Mouse (Mus musculus): ENCODE results near the gene Nop53. TPM values are rescaled to one million over a fixed set of nuclear protein-coding genes. Genes with fewer than 3 reads are reported as not detected.

The Nop53 gene
- polyA plus RNA-seq, 1 experiment from 2014 or later: 139 TPM

DNA sequence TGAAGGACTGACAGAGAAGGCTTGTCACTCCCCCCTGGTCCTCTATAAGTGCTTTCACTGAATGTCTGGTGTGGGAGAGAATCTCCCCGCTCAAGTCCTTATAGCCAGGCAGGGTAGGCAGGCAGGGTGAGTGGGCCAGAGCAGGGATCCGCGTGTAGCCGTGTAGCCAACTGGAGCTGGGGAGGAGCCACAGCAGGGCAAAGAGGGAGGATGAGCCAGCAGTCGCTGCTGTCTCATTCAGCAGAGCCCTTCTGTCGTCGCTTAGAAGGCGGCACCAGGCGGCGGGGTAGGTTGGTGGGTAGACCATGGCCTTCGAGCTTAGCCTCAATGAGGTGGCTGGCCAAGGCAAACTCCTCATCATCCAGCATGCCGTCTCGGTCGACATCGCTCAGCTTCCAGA lies 4.1 kb upstream of the Nop53 start:
- Histone ChIP-seq H3K9ac (replicated peaks; ENCODE audit: low read depth, low read length) (no peak overlapping the region), H3K36me3 (ENCODE audit: control insufficient read depth, insufficient read depth) (no peaks in the 10 kb centered on the region), H3K9me3 (ENCODE audit: control insufficient read depth, low read length) (no peaks in the 10 kb centered on the region), H3K4me3 (replicated peaks; ENCODE audit: low read length) (no peak overlapping the region), H3K4me1 (replicated peaks; ENCODE audit: control insufficient read depth, insufficient read depth, low read length) (peaks cover 11% of the 10 kb centered on the region), H3K27ac (ENCODE audit: low read length) (no peak overlapping the region), H3K27me3 (replicated peaks; ENCODE audit: control insufficient read depth, insufficient read depth, low read length) (no peaks in the 10 kb centered on the region), H3K4me2 (ENCODE audit: low read length) (no peak overlapping the region)
- no peak for ATAC-seq
- 87% methylated on average over 15 of the region's 15 CpGs for WGBS

DNA sequence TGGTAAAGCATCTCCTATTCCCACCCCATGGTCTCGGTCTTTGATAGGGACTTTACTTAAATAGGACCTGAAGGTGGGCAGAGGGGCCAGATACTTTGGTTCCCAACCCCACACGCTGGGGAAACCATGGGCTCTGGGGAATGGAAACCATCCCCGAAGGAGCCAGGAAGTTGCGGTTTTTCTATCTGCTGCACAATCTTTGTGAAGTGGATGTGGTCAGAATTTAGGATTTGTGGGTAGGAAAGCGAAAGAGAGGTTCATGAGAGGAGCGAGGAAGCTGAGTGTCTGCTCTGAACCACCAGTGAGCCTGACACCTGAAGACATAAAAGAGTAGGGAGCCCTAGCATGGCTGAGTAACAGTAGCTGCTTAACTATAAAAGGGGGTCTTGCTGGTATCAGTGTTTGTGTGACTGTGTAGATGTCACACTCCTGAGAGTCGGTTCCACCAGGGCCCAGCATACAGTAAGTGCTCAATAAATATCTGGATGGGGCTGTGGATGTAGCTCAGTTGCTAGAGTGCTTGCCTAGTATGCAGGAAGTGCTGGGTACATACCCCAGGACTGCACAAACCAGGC lies 3.4 kb upstream of the Nop53 start:
- Histone ChIP-seq H3K27me3 (replicated peaks; ENCODE audit: control insufficient read depth, insufficient read depth, low read length) (no peaks in the 10 kb centered on the region), H3K9me3 (ENCODE audit: control insufficient read depth, low read length) (no peaks in the 10 kb centered on the region), H3K4me3 (replicated peaks; ENCODE audit: low read length) (no peak overlapping the region), H3K4me1 (replicated peaks; ENCODE audit: control insufficient read depth, insufficient read depth, low read length) (peaks cover 18% of the 10 kb centered on the region), H3K9ac (replicated peaks; ENCODE audit: low read depth, low read length) (no peak overlapping the region), H3K36me3 (ENCODE audit: control insufficient read depth, insufficient read depth) (no peaks in the 10 kb centered on the region), H3K4me2 (ENCODE audit: low read length) (no peak overlapping the region), H3K27ac (ENCODE audit: low read length) (no peak overlapping the region)
- WGBS: 90% methylated on average over 7 of the region's 7 CpGs
- ATAC-seq: no peak

DNA sequence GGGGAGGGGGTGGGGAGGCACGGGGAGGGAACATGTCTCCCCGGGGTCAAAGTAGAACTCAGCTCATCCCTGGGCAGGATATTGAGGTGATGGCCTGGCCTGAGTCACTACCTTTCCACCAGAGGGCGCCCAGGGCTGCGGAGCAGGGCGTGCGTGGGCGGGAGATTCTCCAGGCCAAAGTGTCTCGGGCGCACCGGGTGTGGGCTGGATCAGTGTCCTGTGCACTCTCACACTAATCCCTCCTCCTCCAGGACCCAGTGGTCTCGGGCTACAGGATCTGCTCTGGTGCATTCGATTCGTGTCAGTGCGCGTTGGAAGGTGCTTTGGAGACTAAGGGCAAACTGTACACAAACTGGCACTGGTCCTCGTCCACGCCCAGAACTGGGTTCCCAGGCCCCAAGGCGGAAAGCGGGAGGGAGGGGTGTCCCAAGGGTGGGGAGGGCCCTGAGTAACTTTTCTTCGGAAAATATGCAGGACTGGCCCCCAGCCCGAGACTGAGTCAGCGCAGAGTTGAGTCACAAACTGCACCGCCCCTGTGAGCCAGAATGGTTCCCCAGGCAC lies 2.6 kb upstream of the Nop53 start:
- H3K4me3 ChIP-seq (replicated peaks; ENCODE audit: low read length): no peak overlapping the region
- ATAC-seq: no peak
- H3K27me3 ChIP-seq (replicated peaks; ENCODE audit: control insufficient read depth, insufficient read depth, low read length): no peaks in the 10 kb centered on the region
- peak overlapping the region; percentile 20 for H3K4me2 ChIP-seq (ENCODE audit: low read length)
- peak overlapping the region; percentile 7; the same call in 1 of the 2 replicates for H3K9ac ChIP-seq (replicated peaks; ENCODE audit: low read depth, low read length)
- peaks cover 21% of the 10 kb centered on the region for H3K4me1 ChIP-seq (replicated peaks; ENCODE audit: control insufficient read depth, insufficient read depth, low read length)
- H3K36me3 ChIP-seq (ENCODE audit: control insufficient read depth, insufficient read depth): peaks cover 4% of the 10 kb centered on the region
- no peaks in the 10 kb centered on the region for H3K9me3 ChIP-seq (ENCODE audit: control insufficient read depth, low read length)
- H3K27ac ChIP-seq (ENCODE audit: low read length): no peak overlapping the region
- WGBS: 5% methylated on average over 23 of the region's 23 CpGs

DNA sequence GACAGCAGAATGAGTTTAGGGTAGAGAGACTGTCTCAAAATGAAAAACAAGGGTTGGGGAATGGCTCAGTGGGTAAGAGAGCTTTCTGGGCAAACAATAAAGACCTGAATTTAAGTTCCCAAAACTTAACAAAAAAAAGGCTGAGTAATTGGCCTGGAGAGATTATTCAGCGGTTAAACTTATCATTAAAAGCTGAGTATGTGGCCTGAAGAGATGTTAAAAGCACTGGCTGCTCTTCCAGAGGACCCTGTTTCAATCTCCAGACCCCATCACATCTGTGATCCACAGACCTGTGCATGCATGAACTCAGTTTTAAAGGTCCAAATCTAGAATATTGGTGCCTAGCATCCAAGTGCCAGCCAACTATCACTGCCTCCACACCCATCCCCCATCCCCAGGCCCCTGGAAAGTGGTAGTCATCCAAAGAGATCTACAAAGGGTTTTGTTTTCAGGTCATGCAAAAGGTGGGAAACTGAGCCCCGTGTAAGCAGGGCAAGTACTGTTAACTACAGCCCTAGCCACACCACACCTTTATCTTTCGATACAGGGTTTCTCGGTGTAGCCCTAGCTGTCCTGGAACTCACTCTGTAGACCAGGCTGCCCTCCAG lies 1.9 kb upstream of the Nop53 start:
- Histone ChIP-seq H3K4me1 (replicated peaks; ENCODE audit: control insufficient read depth, insufficient read depth, low read length) (peaks cover 22% of the 10 kb centered on the region), H3K27me3 (replicated peaks; ENCODE audit: control insufficient read depth, insufficient read depth, low read length) (no peaks in the 10 kb centered on the region), H3K9ac (replicated peaks; ENCODE audit: low read depth, low read length) (no peak overlapping the region), H3K27ac (ENCODE audit: low read length) (no peak overlapping the region), H3K4me2 (ENCODE audit: low read length) (no peak overlapping the region), H3K9me3 (ENCODE audit: control insufficient read depth, low read length) (no peaks in the 10 kb centered on the region), H3K4me3 (replicated peaks; ENCODE audit: low read length) (no peak overlapping the region), H3K36me3 (ENCODE audit: control insufficient read depth, insufficient read depth) (peaks cover 7% of the 10 kb centered on the region)
- ATAC-seq: no peak
- WGBS: 48% methylated on average over 4 of the region's 4 CpGs

DNA sequence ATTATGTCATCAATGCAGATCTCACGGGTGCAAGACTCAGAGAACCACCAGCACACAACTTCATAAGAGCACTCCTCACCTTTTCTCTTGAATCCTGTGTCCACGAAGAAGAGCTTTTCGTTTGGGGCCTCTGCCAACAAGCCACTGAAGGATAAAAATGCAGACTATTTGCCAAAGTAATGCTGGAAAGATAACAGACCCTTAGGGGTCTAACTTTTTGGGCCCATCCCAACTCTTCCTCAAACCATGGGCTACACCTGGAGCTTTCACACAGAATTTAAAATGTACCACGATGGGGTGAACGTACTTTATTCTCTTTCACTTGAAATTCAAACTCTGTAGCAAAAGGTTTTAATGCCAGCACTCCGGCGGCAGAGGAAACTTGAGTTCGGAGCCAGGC lies 663 bp downstream of the Nop53 start:
- H3K9me3 ChIP-seq (ENCODE audit: control insufficient read depth, low read length): no peaks in the 10 kb centered on the region
- peaks cover 22% of the 10 kb centered on the region for H3K4me1 ChIP-seq (replicated peaks; ENCODE audit: control insufficient read depth, insufficient read depth, low read length)
- peak overlapping the region; percentile 76 for H3K4me2 ChIP-seq (ENCODE audit: low read length)
- ATAC-seq: no peak
- H3K27ac ChIP-seq (ENCODE audit: low read length): peak overlapping the region; percentile 94
- H3K27me3 ChIP-seq (replicated peaks; ENCODE audit: control insufficient read depth, insufficient read depth, low read length): no peaks in the 10 kb centered on the region
- H3K9ac ChIP-seq (replicated peaks; ENCODE audit: low read depth, low read length): peak overlapping the region; percentile 66
- H3K36me3 ChIP-seq (ENCODE audit: control insufficient read depth, insufficient read depth): peaks cover 29% of the 10 kb centered on the region
- 5% methylated on average over 8 of the region's 8 CpGs for WGBS
- H3K4me3 ChIP-seq (replicated peaks; ENCODE audit: low read length): peak overlapping the region; percentile 62

DNA sequence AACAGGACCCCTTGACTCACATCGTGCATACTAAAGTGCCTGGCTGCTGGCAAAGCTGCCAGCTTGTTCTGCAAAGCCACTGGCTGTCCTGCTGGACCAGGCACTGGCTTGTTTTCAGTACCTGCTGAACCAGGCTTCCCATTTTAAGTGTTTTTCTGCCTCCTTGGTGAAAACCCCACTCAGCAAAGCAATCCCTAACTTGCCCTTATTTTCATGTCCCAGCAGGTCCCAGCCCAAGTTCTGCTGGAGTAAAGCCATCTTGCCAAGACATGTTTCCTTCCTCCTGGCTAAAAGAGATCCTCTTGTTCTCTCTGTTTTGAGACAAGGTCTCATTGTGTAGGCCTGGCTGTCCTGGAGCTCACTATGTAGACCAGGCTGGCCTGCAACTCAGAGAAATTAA lies 1.6 kb downstream of the Nop53 start:
- no peak overlapping the region for H3K9ac ChIP-seq (replicated peaks; ENCODE audit: low read depth, low read length)
- no peak overlapping the region for H3K4me3 ChIP-seq (replicated peaks; ENCODE audit: low read length)
- H3K4me2 ChIP-seq (ENCODE audit: low read length): no peak overlapping the region

DNA sequence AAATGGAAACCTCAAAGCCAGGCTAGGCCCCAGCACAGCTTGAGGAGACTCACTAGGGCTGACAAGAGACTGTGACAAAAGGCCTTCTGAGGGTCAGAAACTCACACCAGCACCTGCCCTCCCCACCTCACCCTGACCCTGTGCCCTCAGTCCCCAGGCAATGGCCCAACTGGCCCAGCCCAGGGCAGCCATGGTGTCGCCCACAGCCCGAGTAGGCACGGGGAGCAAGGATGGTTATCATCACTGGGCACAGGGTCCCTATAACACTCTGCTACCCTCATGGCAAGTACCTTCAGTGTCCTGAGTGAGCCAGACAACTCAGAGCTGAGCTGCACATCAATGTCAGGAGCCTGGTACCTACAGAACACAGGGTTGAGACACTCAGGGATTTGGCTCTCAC lies 7.3 kb downstream of the Nop53 start:
- 91% methylated on average over 3 of the region's 3 CpGs for WGBS
- Histone ChIP-seq H3K36me3 (ENCODE audit: control insufficient read depth, insufficient read depth) (peaks cover 78% of the 10 kb centered on the region), H3K4me3 (replicated peaks; ENCODE audit: low read length) (no peak overlapping the region), H3K9me3 (ENCODE audit: control insufficient read depth, low read length) (peaks cover 3% of the 10 kb centered on the region; the same call in 1 of the 2 replicates), H3K4me2 (ENCODE audit: low read length) (no peak overlapping the region), H3K9ac (replicated peaks; ENCODE audit: low read depth, low read length) (no peak overlapping the region), H3K4me1 (replicated peaks; ENCODE audit: control insufficient read depth, insufficient read depth, low read length) (peaks cover 3% of the 10 kb centered on the region; the same call in 1 of the 2 replicates), H3K27ac (ENCODE audit: low read length) (no peak overlapping the region), H3K27me3 (replicated peaks; ENCODE audit: control insufficient read depth, insufficient read depth, low read length) (no peaks in the 10 kb centered on the region)
- no peak for ATAC-seq

More for the DNA sequence above, 1.6 kb downstream of the Nop53 start:
- no peaks in the 10 kb centered on the region for H3K27me3 ChIP-seq (replicated peaks; ENCODE audit: control insufficient read depth, insufficient read depth, low read length)
- no peaks in the 10 kb centered on the region for H3K9me3 ChIP-seq (ENCODE audit: control insufficient read depth, low read length)
- ATAC-seq: no peak
- peaks cover 36% of the 10 kb centered on the region for H3K36me3 ChIP-seq (ENCODE audit: control insufficient read depth, insufficient read depth)
- peaks cover 22% of the 10 kb centered on the region for H3K4me1 ChIP-seq (replicated peaks; ENCODE audit: control insufficient read depth, insufficient read depth, low read length)
- WGBS: 100% methylated on average over 1 of the region's 1 CpGs
- H3K27ac ChIP-seq (ENCODE audit: low read length): no peak overlapping the region

DNA sequence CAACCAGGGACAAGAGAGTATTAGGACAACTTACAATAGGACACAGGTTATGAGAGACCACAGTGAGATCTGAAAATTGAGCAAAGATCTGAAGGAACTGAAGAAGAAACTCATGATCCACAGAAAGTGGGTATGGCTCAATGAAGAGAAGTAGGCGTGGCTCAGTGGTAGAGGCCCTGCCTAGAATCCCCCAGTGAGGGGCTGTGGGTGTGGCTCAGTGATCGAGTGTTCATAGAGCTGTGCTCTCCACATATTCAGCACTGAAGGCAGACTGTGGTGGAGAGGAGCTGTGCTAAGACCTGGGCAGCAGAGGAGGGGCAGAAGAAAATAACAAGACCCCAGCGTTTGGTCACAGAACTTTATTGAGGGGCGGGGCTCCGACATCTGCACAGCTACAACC lies 8.4 kb downstream of the Nop53 start:
- peaks cover 71% of the 10 kb centered on the region for H3K36me3 ChIP-seq (ENCODE audit: control insufficient read depth, insufficient read depth)
- no peak overlapping the region for H3K4me3 ChIP-seq (replicated peaks; ENCODE audit: low read length)
- no peak overlapping the region for H3K27ac ChIP-seq (ENCODE audit: low read length)
- ATAC-seq: no peak
- H3K9me3 ChIP-seq (ENCODE audit: control insufficient read depth, low read length): peaks cover 3% of the 10 kb centered on the region; the same call in 1 of the 2 replicates
- H3K9ac ChIP-seq (replicated peaks; ENCODE audit: low read depth, low read length): no peak overlapping the region
- 90% methylated on average over 5 of the region's 5 CpGs for WGBS
- H3K27me3 ChIP-seq (replicated peaks; ENCODE audit: control insufficient read depth, insufficient read depth, low read length): no peaks in the 10 kb centered on the region
- H3K4me1 ChIP-seq (replicated peaks; ENCODE audit: control insufficient read depth, insufficient read depth, low read length): no peaks in the 10 kb centered on the region
- no peak overlapping the region for H3K4me2 ChIP-seq (ENCODE audit: low read length)

DNA sequence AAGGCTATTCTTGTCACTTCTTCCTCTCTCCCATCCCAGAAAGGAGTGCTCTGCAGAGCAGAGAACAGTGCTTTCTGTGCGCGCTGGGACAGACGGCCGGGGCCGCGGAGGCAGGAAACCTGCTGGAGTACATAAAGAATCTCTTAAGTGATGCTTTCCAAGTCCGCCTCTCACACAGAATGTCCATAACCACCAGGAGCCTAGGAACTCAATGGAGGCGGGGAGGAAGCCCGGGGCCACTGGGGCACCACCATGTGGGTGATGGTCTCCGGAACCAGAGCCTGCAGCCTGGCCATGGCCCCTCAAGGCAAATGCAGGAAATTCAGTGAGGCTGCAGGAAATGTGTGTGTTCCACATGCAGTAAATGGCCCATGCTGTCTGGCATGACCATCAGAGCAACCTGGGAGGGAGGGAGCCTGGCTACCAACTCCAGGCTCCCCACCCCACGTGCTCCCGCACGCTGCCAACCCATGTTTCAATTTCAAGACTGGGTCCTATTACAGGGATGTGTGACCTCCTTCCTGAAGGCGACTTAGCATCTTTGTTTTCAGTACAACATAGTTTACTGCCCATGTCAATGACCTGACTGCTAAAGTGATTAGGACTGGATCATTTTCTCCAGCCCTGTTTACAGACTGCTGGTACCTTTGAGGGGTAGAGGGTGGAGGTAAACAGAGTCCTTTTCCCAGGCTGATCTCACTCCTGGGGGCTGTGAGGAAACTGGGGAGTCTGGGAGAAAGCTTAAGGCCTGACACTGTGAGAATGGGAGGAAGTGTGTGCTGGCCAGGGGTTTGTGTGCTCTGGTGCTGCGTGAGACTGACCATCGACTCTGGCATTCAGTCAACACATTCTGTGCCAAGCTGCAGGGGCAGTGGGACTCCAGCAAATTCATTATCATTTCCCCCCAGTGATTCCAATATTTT lies 12.2 kb downstream of the Nop53 start:
- H3K36me3 ChIP-seq (ENCODE audit: control insufficient read depth, insufficient read depth): peaks cover 38% of the 10 kb centered on the region
- H3K9me3 ChIP-seq (ENCODE audit: control insufficient read depth, low read length): peaks cover 3% of the 10 kb centered on the region; the same call in 1 of the 2 replicates
- H3K27me3 ChIP-seq (replicated peaks; ENCODE audit: control insufficient read depth, insufficient read depth, low read length): no peaks in the 10 kb centered on the region
- no peaks in the 10 kb centered on the region for H3K4me1 ChIP-seq (replicated peaks; ENCODE audit: control insufficient read depth, insufficient read depth, low read length)
- H3K9ac ChIP-seq (replicated peaks; ENCODE audit: low read depth, low read length): no peak overlapping the region
- H3K4me3 ChIP-seq (replicated peaks; ENCODE audit: low read length): no peak overlapping the region
- 63% methylated on average over 16 of the region's 16 CpGs for WGBS
- H3K27ac ChIP-seq (ENCODE audit: low read length): no peak overlapping the region
- no peak for ATAC-seq
- H3K4me2 ChIP-seq (ENCODE audit: low read length): no peak overlapping the region
